Mouse (Mus musculus) bone marrow, adult 2 months (tissue): Measurements from ENCODE around the gene Dhx30.

Source experiments
- CTCF ChIP-seq: fragments of 200-500 bp; IDR thresholded peaks from 2 replicates; pipeline ENCODE4 v1.5.1; 2011; ENCODE audit warnings: low read length, control low read depth; ENCODE audit not compliant: control insufficient read depth, insufficient read depth
- POLR2A ChIP-seq: fragments of 200-500 bp; IDR thresholded peaks from 2 replicates; pipeline ENCODE4 v1.6.1; 2011; ENCODE audit warnings: low read depth, mild to moderate bottlenecking, control low read depth, low read length, borderline replicate concordance; ENCODE audit not compliant: control insufficient read depth

DNA sequence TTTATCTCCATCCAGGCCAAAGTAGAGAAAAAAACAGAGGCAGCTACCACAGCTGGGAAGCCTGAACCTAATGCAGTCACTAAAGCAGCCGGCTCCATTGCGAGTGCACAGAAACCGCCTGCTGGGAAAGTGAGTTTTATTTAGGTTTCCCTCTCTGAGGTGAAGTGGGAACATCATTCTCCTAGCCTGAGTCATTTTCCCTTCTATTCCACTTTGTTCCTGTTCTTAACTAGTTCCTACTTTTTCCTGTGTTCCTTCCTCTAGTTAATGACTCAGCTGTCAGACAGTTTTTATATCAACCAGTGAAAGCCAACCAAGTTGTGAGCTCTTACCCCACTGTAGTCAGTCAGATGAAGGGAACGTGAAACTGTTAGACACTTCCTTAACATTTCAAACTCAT is 46.6 kb downstream of the Dhx30 start:
- TF ChIP-seq CTCF = no peak
- no peak for TF ChIP-seq POLR2A
